Mouse (Mus musculus) lung, embryonic 14.5 days (tissue): ENCODE data around the gene Slc17a8. TPM values are rescaled to one million over a fixed set of nuclear protein-coding genes. Genes with fewer than 3 reads are reported as not detected.
A peak's percentile ranks its signal among the peaks of the same experiment; 100 is the strongest.
"Not testable (repeated sequence)": the region's sequence is repeated elsewhere in the genome, so short reads cannot be mapped to it uniquely, and the experiment has no call there.

ENCODE experiments used
- ATAC-seq: fragments of 200-750 bp; cut with Nextera tagmentation; 2 replicates; pipeline ENCODE4 v1.8.0; 2017; ENCODE audit warnings: mild to moderate bottlenecking, moderate TSS enrichment, moderate library complexity; ENCODE audit not compliant: insufficient read depth
- DNase-seq: peaks from one replicate; pipeline ENCODE4 v3.0.0-alpha.2; 2015
- H3K27ac ChIP-seq: fragments of 300-500 bp; sonication (generic); 2 replicates; pipeline ENCODE4 v1.5.1; 2014; ENCODE audit warnings: low read depth, mild to moderate bottlenecking, moderate library complexity
- H3K27me3 ChIP-seq: fragments of 300-500 bp; sonication (generic); 2 replicates; pipeline ENCODE4 v1.6.1; 2014; ENCODE audit warnings: low read length, control low read depth; ENCODE audit not compliant: insufficient read depth
- H3K36me3 ChIP-seq: fragments of 300-500 bp; sonication (generic); 2 replicates; pipeline ENCODE4 v1.6.1; 2014; ENCODE audit warnings: control low read depth; ENCODE audit not compliant: insufficient read depth
- H3K4me1 ChIP-seq: fragments of 300-500 bp; sonication (generic); 2 replicates; pipeline ENCODE4 v1.6.1; 2014; ENCODE audit warnings: antibody characterized with exemption, control low read depth; ENCODE audit not compliant: insufficient read depth
- H3K4me2 ChIP-seq: fragments of 300-500 bp; sonication (generic); 2 replicates; pipeline ENCODE4 v1.6.1; 2014; ENCODE audit warnings: mild to moderate bottlenecking
- H3K4me3 ChIP-seq: fragments of 300-500 bp; sonication (generic); 2 replicates; pipeline ENCODE4 v1.5.1; 2014; ENCODE audit warnings: low read depth, low read length
- H3K9ac ChIP-seq: fragments of 300-500 bp; sonication (generic); 2 replicates; pipeline ENCODE4 v1.6.1; 2014
- H3K9me3 ChIP-seq: fragments of 300-500 bp; sonication (generic); 2 replicates; pipeline ENCODE4 v1.6.1; 2016; ENCODE audit warnings: low read depth, low read length, control low read depth
- CTCF ChIP-seq: IDR thresholded peaks from 2 replicates; pipeline ENCODE4 v1.5.1; 2016; ENCODE audit warnings: antibody characterized with exemption, low read depth
- WGBS: fragments of 180-500 bp; shearing (Covaris S2); extraction: QIAGEN DNeasy Blood & Tissue Kit; methylation state at CpG from one replicate; pipeline ENCODE4 v1.1.7; 2014; 5-methylcytosine and 5-hydroxymethylcytosine counted together
- polyA plus RNA-seq: library from polyadenylated mRNA; unstranded; fragments of >200 nt; fragmentation: Nextera tagmentation; extraction: Ambion mirVana; gene quantifications from 2 replicates; pipeline ENCODE4 v1.2.1, GENCODE M21; 2014

Gene Slc17a8
- polyA plus RNA-seq: not detected in 2 replicates

DNA sequence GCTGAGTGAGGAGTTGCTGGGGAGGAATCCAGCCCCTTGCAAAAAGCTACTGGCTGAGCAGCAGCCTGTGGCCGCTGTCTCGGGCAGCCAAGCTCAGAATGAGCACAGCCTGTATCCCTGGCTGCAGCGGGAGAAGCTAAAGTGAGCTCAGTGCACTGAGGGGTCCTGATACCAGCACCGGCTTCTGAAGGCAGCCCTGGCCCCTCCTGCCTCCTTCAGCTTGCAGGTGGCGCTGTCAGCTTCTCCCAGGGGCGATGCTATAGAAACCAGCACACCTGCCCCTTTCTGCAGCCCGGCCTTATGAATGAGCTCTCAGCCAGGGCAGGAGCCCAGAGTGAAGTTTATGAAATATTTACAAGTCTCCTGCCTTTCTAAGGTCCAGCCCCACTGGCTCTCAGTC lies at the start of gene Slc17a8:
Slc17a8 (minus strand) TSS at position 125 of the 400 bp plus-strand sequence.
- no peak within 1 kb of the TSS for H3K27ac ChIP-seq
- H3K9ac ChIP-seq: no peak within 1 kb of the TSS
- WGBS: 19% methylated on average over 7 of the region's 7 CpGs
- no peak within 1 kb of the TSS for H3K4me2 ChIP-seq
- DNase-seq (peak; percentile 3), ATAC-seq (no peak)
- H3K4me3 ChIP-seq: no peak within 1 kb of the TSS
- H3K36me3 ChIP-seq: no peaks in the 10 kb centered on the region
- no peaks in the 10 kb centered on the region for H3K9me3 ChIP-seq
- H3K27me3 ChIP-seq: no peaks in the 10 kb centered on the region
- TF ChIP-seq CTCF: no peak
- no peaks in the 10 kb centered on the region for H3K4me1 ChIP-seq

DNA sequence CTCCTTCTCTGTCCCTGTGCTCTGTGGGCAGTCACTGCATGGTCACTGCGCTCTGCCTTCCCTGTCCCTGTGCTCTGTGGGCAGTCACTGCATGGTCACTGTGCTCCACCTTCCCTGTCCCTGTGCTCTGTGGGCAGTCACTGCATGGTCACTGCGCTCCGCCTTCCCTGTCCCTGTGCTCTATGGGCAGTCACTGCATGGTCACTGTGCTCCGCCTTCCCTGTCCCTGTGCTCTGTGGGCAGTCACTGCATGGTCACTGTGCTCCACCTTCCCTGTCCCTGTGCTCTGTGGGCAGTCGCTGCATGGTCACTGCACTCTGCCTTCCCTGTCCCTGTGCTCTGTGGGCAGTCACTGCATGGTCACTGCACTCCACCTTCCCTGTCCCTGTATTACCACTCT lies 49.3 kb upstream of the Slc17a8 start:
- 96% methylated on average over 5 of the region's 5 CpGs for WGBS

DNA sequence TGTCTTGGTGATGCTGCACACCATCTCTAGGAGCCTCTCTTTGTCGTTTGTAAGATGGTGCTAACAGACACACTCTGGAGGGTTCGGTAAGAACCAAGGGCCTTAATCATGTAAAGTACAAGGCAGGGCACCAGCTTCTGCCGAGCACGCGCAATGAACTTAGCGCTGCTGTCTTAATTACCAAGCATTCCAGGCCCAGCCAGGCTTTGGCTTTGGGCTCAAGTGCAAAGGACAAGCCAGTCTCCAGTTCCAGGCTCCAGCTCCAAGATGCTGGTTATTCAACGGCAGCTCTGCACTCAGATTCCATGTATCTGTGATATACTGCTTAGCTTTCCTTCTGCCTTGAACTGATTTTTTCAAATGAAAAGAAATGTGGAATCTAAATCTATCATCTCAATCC lies 46.5 kb upstream of the Slc17a8 start:
- 0 out of 2 replicates have a peak, but pooled peaks cover 5% of the 10 kb centered on the region for H3K36me3 ChIP-seq
- H3K27ac ChIP-seq: no peak overlapping the region
- WGBS: 81% methylated on average over 7 of the region's 7 CpGs
- DNase-seq: no peak
- no peak overlapping the region for H3K4me3 ChIP-seq
- no peak overlapping the region for H3K4me2 ChIP-seq
- no peak for ATAC-seq
- H3K27me3 ChIP-seq: no peaks in the 10 kb centered on the region
- H3K4me1 ChIP-seq: no peaks in the 10 kb centered on the region
- TF ChIP-seq CTCF: no peak
- H3K9ac ChIP-seq: no peak overlapping the region
- H3K9me3 ChIP-seq: no peaks in the 10 kb centered on the region

More for the DNA sequence above, 49.3 kb upstream of the Slc17a8 start:
- ATAC-seq, H3K9ac ChIP-seq, H3K27ac ChIP-seq, H3K4me3 ChIP-seq, H3K36me3 ChIP-seq, DNase-seq, H3K27me3 ChIP-seq, H3K4me1 ChIP-seq, H3K4me2 ChIP-seq, H3K9me3 ChIP-seq: not testable (repeated sequence)

DNA sequence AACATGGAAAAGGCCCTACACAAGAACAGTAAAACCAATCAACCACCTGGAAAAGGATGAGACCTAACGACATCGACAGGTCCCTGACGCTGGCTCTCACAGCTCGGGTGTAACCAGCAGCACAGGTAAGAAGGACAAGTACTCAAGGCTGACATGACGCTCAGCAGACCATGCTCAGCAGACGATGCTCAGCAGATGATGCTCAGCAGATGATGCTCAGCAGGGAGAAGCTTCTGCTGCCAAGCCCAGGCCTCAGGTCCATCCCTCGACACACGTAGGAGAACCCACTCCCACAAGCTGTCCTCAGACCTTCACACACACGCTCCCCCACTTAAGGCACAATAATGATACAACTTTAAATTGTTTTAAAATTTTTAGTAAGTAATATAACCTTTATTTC lies 44.6 kb upstream of the Slc17a8 start:
- H3K4me3 ChIP-seq: no peak overlapping the region
- H3K27ac ChIP-seq: no peak overlapping the region
- no peaks in the 10 kb centered on the region for H3K27me3 ChIP-seq
- ATAC-seq: no peak
- 93% methylated on average over 9 of the region's 9 CpGs for WGBS
- H3K9ac ChIP-seq: no peak overlapping the region
- DNase-seq: no peak
- no peaks in the 10 kb centered on the region for H3K9me3 ChIP-seq
- H3K4me1 ChIP-seq: no peaks in the 10 kb centered on the region
- TF ChIP-seq CTCF: no peak
- H3K4me2 ChIP-seq: no peak overlapping the region
- peaks cover 15% of the 10 kb centered on the region for H3K36me3 ChIP-seq

DNA sequence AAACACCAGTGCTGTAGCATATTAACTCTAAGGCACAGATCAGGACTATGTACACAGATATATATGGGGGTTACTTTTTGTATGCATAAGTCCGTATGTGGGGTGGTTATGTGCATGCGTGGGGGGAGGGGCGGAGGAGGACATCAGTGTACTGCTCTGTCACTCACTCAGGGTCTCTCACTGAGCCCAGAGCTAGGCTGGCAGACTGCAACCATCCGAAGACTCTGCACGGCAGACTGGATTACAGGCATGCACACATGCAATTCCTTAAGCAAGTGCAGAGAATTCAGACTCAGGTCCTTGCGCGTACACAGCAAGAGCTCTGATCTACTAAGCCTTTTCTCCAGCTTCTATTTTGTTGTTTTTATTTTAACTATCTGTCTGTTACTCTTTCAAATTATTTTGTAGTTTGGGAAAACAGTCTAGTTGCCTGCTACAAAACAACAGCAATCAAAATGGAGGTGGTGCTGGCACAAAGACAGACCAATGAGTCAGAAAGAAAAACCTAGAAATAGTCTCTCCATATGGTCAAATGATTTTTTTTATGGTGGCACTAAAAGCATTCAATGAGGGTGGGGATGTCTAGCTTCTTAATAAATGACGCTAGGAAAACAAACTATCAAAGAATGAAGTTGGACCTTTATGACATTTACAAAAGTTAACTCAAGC lies 44.1 kb upstream of the Slc17a8 start:
- no peak for TF ChIP-seq CTCF
- H3K9me3 ChIP-seq: no peaks in the 10 kb centered on the region
- ATAC-seq (no peak), DNase-seq (no peak)
- peaks cover 15% of the 10 kb centered on the region for H3K36me3 ChIP-seq
- no peaks in the 10 kb centered on the region for H3K27me3 ChIP-seq
- H3K4me1 ChIP-seq: no peaks in the 10 kb centered on the region
- 90% methylated on average over 8 of the region's 8 CpGs for WGBS
- no peak overlapping the region for H3K4me3 ChIP-seq
- no peak overlapping the region for H3K9ac ChIP-seq
- no peak overlapping the region for H3K27ac ChIP-seq
- no peak overlapping the region for H3K4me2 ChIP-seq

DNA sequence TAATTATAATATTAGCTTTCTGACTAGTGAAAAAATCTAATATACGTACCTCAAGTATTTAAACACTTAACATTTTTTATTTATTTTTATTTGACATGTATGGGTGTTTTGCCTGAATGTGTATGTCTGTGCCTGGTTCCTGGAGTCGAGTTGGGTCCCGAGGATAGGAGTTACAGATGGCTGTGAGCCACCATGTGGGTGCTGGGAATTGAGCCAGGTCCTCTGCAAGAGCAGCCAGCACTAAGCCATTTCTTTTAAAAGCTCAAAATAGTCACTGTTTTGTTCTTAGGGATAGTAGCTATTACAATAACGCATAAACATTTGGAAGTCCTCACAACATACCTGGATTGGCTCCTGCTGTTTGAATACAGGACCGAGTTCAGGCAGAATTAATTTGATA lies 35.3 kb upstream of the Slc17a8 start:
- no peak overlapping the region for H3K27ac ChIP-seq
- H3K4me2 ChIP-seq: no peak overlapping the region
- H3K9me3 ChIP-seq: no peaks in the 10 kb centered on the region
- H3K27me3 ChIP-seq: no peaks in the 10 kb centered on the region
- no peak for ATAC-seq
- H3K36me3 ChIP-seq: peaks cover 57% of the 10 kb centered on the region
- no peaks in the 10 kb centered on the region for H3K4me1 ChIP-seq
- no peak for DNase-seq
- no peak overlapping the region for H3K9ac ChIP-seq
- TF ChIP-seq CTCF: no peak
- H3K4me3 ChIP-seq: no peak overlapping the region
- WGBS: 76% methylated on average over 5 of the region's 5 CpGs

DNA sequence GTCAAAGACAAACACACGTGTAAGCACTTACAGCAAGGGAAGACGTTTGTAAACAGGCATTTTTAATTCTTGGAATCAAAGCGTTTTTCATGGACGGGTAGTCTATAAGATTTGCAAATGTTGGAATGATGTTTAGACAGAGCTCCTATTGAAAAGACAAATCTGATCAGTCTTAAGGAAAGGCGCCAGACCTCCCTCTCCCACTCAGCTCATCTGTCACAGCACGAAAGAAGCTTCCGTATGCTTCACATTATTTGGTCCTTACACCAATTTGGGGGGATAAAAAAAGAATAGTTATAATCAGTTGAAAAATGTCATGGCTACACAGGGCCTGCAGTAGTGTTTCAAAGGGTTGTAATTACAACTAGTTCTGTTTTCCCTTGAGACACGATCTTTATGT lies 31.9 kb upstream of the Slc17a8 start:
- WGBS: 79% methylated on average over 8 of the region's 8 CpGs
- no peak overlapping the region for H3K4me3 ChIP-seq
- H3K27me3 ChIP-seq: no peaks in the 10 kb centered on the region
- peaks cover 64% of the 10 kb centered on the region for H3K36me3 ChIP-seq
- TF ChIP-seq CTCF: no peak
- H3K9me3 ChIP-seq: no peaks in the 10 kb centered on the region
- no peak overlapping the region for H3K9ac ChIP-seq
- no peak for DNase-seq
- no peaks in the 10 kb centered on the region for H3K4me1 ChIP-seq
- H3K27ac ChIP-seq: no peak overlapping the region
- ATAC-seq: no peak
- H3K4me2 ChIP-seq: no peak overlapping the region
